Mouse (Mus musculus) T-cell, adult 2 months (primary cell): ENCODE measurements around the gene Eif4e.

ENCODE experiments used
- DNase-seq: peaks from one replicate; pipeline ENCODE4 v3.0.0; 2022; ENCODE audit warnings: low spot score

The Eif4e gene

GRCm38 (mm10) chr3:138526073-138526915 lies at the start of gene Eif4e:
TSS of gene Eif4e (plus strand) at chr3:138526179.
- DNase-seq: peak; percentile 12

- DNase-seq: no peak
These were observed 46.5 kb upstream of the Eif4e start for GRCm38 (mm10) chr3:138479489-138479888.

GRCm38 (mm10) chr3:138481526-138482284 lies 44.3 kb upstream of the Eif4e start:
- no peak for DNase-seq

- no peak for DNase-seq
These were observed 42.7 kb upstream of the Eif4e start for GRCm38 (mm10) chr3:138483240-138483639.

GRCm38 (mm10) chr3:138488584-138489326 lies 37.2 kb upstream of the Eif4e start:
- peak; percentile 29 for DNase-seq

GRCm38 (mm10) chr3:138489327-138490033 lies 36.5 kb upstream of the Eif4e start, which contains the start of gene Metap1:
TSS of gene Metap1 (minus strand) at chr3:138489515.
- DNase-seq: peak; percentile 97

GRCm38 (mm10) chr3:138490034-138490337 lies 36.0 kb upstream of the Eif4e start:
- no peak for DNase-seq

GRCm38 (mm10) chr3:138493668-138494067 lies 32.3 kb upstream of the Eif4e start:
- DNase-seq: no peak

- DNase-seq: no peak
These were observed 31.4 kb upstream of the Eif4e start for GRCm38 (mm10) chr3:138494565-138494964.

- DNase-seq: no peak
These were observed 30.5 kb upstream of the Eif4e start for GRCm38 (mm10) chr3:138495166-138496145.

GRCm38 (mm10) chr3:138498731-138499130 lies 27.2 kb upstream of the Eif4e start:
- no peak for DNase-seq

- DNase-seq: no peak
These were observed 25.9 kb upstream of the Eif4e start for GRCm38 (mm10) chr3:138499854-138500740.

- no peak for DNase-seq
These were observed 22.2 kb upstream of the Eif4e start for GRCm38 (mm10) chr3:138503754-138504153.

- DNase-seq: no peak
These were observed 19.2 kb upstream of the Eif4e start for GRCm38 (mm10) chr3:138506749-138507148.

GRCm38 (mm10) chr3:138509581-138509980 lies 16.4 kb upstream of the Eif4e start:
- DNase-seq: no peak

GRCm38 (mm10) chr3:138510471-138510870 lies 15.5 kb upstream of the Eif4e start:
- DNase-seq: no peak

- no peak for DNase-seq
These were observed 12.7 kb upstream of the Eif4e start for GRCm38 (mm10) chr3:138513243-138513642.

- no peak for DNase-seq
These were observed 11.2 kb upstream of the Eif4e start for GRCm38 (mm10) chr3:138514749-138515148.

GRCm38 (mm10) chr3:138515656-138516370 lies 10.2 kb upstream of the Eif4e start:
- no peak for DNase-seq
